Mouse (Mus musculus): ENCODE results near the gene Ndufb3. TPM values are rescaled to one million over a fixed set of nuclear protein-coding genes. Genes with fewer than 3 reads are reported as not detected.
"Not testable (repeated sequence)": the region's sequence is repeated elsewhere in the genome, so short reads cannot be mapped to it uniquely, and the experiment has no call there.

The Ndufb3 gene
- polyA plus RNA-seq, 1 experiment = 108 TPM

DNA sequence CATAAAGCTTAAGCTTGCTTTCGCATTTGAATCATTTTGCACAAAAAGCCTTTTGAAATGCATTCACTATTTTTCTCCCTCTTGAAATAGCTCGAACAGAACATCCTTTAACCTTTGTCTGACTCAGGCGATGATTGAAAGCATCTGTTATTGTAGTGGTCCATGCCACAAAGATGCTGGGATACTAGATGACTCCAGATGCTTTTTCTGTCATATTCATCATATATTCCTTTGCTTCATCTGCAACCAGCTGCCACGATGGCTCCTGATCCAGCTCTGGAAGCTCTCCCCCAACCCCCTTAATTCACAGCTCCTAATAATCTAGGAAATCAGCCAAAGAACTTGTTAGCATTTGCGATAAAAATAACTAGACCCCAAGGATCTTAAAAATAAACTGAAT, 30.9 kb downstream of the Ndufb3 start:
- DNase-seq (ENCODE audit: low read depth) = no peak

DNA sequence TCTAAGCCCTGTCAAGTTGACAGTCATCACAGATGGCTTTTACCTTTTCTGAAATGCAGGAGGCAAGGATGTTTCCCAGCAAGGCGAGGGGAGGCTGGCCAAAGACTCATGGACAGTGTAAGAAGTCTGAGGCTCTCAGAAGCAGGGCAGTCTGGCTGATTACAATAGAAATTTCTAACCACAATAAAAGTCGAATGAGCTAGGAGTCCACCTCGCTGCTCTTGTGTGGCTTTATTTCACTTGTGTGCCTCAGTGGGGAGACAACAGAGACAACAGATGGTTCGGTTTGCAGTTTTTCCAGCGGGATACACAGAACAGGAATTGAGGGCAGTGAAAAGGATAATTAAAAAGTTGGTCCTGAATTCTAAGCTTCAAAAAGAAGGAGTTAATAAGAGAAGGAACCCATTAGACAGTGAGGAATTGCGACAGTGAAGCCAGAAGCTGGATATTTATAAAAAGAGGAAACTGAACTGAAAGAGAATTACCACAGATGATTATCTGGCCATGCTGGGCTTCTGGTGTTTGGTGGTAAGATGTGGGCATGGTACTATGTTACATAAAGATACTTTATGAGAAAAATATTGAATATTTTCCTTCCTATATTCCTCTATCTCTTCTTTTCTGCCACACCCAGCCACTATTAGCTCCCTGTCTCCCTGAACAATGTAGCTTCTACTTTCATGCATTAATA, 31.9 kb downstream of the Ndufb3 start:
- no peak for DNase-seq (ENCODE audit: low read depth)

DNA sequence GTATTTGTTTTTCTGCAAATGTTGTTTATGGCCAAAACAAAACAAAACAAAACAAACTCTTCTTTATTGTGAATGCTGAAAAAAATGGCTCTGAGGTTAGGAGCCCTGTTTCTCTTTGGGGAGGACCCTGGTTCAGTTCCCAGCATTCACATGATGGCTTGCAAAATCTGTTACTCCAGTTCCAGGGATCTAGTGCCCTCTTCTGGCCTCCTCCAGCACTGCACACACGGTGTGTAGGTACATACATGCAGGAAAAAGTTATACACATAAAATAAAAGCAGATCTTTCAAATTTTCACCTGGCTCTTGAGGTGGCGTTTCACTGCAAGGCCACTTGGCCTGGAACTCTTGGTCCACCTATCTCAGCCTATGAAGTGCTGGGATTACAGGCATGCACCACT, 32.6 kb downstream of the Ndufb3 start:
- DNase-seq (ENCODE audit: low read depth) = no peak

DNA sequence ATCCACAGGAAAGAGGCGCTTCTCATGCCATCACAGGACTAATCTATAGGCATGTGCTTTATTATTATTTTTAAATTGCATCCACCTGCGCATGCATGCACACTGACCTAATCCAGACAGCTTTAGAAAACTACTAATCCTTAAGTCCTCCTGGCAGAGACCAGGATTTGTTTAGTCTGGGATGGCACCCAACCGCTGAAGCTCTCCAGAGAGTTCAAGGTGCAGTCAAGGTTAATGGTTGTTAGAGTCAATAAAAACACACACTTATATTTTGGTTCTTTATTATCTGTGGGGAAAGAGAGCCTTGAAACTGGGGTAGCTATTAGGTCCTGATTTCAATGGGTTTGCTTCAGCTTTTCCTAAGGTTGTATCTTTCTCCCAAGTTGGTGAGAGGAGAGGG, 35.1 kb downstream of the Ndufb3 start:
- DNase-seq (ENCODE audit: low read depth) = no peak

- DNase-seq (ENCODE audit: low read depth) = no peak
These were observed 36.0 kb downstream of the Ndufb3 start for GRCm38 (mm10) chr1:58621996-58622748.

DNA sequence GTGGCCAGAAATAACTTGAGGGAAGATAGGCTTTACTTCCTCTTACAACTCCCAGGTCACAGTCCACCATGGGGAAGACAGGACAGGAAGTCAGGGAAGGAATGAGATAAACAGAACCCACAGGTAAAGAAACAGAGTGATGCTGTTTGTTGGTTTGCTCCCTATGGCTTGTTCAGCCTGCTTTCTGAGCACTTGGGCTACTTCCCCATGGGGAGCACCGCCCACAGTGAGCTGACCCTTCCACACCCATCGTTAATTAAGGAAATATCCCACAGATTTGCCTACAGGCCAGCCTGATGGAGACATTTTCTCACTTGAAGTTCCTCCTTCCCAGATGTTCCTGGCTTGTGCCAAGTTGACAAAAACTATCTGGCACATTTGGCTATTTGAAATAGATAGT, 42.7 kb downstream of the Ndufb3 start:
- DNase-seq (ENCODE audit: low read depth) = not testable (repeated sequence)

Other genes with a start within 250 kb of the Ndufb3 start
- 30.1 and 32.5 TPM in 2 replicates for gene Bzw1, start 193.5 kb upstream of the Ndufb3 start, polyA plus RNA-seq (2012; rRNA removed)
- 73.2 and 91.3 TPM in 2 replicates for gene Clk1, start 162.3 kb upstream of the Ndufb3 start, polyA plus RNA-seq (2012; rRNA removed)
- 16.3 and 20.2 TPM in 2 replicates for gene Nif3l1, start 141.2 kb upstream of the Ndufb3 start, polyA plus RNA-seq (2012; rRNA removed)
- 15.0 and 20.8 TPM in 2 replicates for gene Ppil3, start 140.9 kb upstream of the Ndufb3 start, polyA plus RNA-seq (2012; rRNA removed)
- 10.5 and 16.7 TPM in 2 replicates for gene Orc2, start 81.3 kb upstream of the Ndufb3 start, polyA plus RNA-seq (2012; rRNA removed)
- gene Fam126b, start 61 bp upstream of the Ndufb3 start, polyA plus RNA-seq (2012; rRNA removed) = 5.9 and 6.3 TPM in 2 replicates
- gene Als2cr12, start 109.6 kb downstream of the Ndufb3 start, polyA plus RNA-seq (2012; rRNA removed) = 2.0 and 4.4 TPM in 2 replicates
- gene Cflar, start 125.1 kb downstream of the Ndufb3 start, polyA plus RNA-seq (2012; rRNA removed) = 54.0 and 64.0 TPM in 2 replicates
- gene Casp8, start 209.0 kb downstream of the Ndufb3 start, polyA plus RNA-seq (2012; rRNA removed) = 7.8 and 10.1 TPM in 2 replicates

Measured in gonadal fat pad, adult 2 months (tissue).